Mouse (Mus musculus) left cerebral cortex, postnatal 14 days (tissue): ENCODE measurements around the gene Slc2a10. TPM values are rescaled to one million over a fixed set of nuclear protein-coding genes. Genes with fewer than 3 reads are reported as not detected.
"Not testable (repeated sequence)": the region's sequence is repeated elsewhere in the genome, so short reads cannot be mapped to it uniquely, and the experiment has no call there.

Experiments
- DNase-seq, 2 experiments: peaks; one replicate each; pipeline ENCODE4 v3.0.0; 2021 to 2022; ENCODE audit warnings: low spot score in 2 of 2, mixed read lengths in 1 of 2
- intact Hi-C: fragments of 180-260 bp; cut with DNase I; formaldehyde crosslinking; loops from one replicate; pipeline ENCODE4 v1.15.1; 2025
- total RNA-seq, 2 experiments: library from RNA; stranded (reverse); gene quantifications; 2 replicates each; pipeline ENCODE4 v1.2.3; 2021

The Slc2a10 gene
- total RNA-seq, 2 experiments from 2014 or later, result 0.92 to 2.2 TPM

- intact Hi-C loops, DNase-seq: not testable (repeated sequence)
Observed at GRCm38 (mm10) chr2:165550410-165550809, 46.8 kb downstream of the Slc2a10 start.

GRCm38 (mm10) chr2:165554066-165554465, 50.5 kb downstream of the Slc2a10 start:
- intact Hi-C loops, result no loop called here
- no peak for DNase-seq

DNA sequence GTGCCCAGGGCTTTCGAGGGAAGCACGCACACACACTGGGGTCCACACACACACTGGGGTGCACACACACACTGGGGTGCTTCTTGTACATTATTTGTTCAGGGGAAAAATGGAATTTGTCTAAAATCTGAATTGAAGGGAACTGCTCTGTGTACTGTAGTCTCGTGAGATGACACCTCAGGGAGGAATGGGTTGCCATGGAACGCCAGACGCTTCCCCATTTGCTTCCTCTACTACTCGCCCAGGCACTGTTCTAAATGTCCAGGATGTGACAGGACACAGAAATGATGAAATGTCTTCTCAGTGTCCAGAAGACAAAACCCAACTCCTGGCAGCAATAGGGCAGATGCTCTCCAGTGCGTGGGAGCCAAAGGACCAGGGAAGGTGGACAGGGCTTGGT, 53.7 kb downstream of the Slc2a10 start:
- peak in 1 of 2 experiments; percentile 39 for DNase-seq
- intact Hi-C loops, result no loop called here

DNA sequence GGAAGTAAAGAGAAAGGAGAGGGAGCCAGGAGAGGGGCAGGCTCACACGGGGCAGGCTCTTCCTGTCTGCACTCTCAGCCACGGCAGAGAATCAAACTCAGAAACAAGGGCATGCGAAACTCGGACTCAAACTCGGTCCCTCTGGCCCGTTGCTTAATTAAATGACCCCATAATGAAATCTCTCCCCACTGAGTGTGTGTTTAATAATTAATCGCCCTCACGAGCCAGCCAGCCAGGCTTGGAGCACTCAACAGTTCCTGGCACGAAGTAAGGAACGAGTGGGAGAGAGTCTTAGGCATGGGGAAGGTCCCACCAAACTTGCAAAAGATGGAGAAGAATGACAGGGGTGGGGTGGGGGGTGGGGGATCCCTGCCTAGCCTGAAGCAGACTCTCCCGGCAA, 55.3 kb downstream of the Slc2a10 start:
- no peak for DNase-seq
- intact Hi-C loops, result no loop called here

GRCm38 (mm10) chr2:165559506-165560235, 56.1 kb downstream of the Slc2a10 start:
- DNase-seq, result no peak
- intact Hi-C loops, result no loop called here

- DNase-seq, result no peak
- intact Hi-C loops, result no loop called here
Observed at GRCm38 (mm10) chr2:165561861-165562260, 58.3 kb downstream of the Slc2a10 start.

GRCm38 (mm10) chr2:165563298-165564058, 59.9 kb downstream of the Slc2a10 start:
- no peak for DNase-seq
- intact Hi-C loops, result no loop called here

- intact Hi-C loops, result no loop called here
- no peak for DNase-seq
Observed at GRCm38 (mm10) chr2:165564101-165564500, 60.5 kb downstream of the Slc2a10 start.

GRCm38 (mm10) chr2:165564620-165565019, 61.0 kb downstream of the Slc2a10 start:
- intact Hi-C loops, result no loop called here

GRCm38 (mm10) chr2:165566898-165567297, 63.3 kb downstream of the Slc2a10 start:
- intact Hi-C loops, result no loop called here
- DNase-seq, result no peak

More at GRCm38 (mm10) chr2:165564620-165565019, 61.0 kb downstream of the Slc2a10 start:
- no peak for DNase-seq

DNA sequence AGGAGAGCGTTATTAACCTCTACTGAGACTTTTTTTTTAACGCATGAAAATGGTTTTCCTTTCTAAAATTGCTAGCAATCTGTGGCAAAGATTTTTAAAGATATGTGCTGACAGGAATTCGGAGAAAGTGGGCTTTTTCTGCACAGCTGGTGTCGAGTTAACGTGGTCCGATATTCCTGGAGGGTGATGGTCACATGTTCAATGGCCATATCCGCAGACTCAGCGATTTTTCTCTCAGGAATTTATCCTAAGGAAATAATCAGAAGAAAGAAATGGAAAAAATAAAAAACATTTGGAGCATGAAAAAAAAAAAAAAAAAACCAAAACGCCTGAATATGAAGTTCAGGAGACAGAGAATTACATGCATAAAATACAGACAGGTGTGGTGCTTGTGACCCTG, 64.2 kb downstream of the Slc2a10 start:
- no peak for DNase-seq
- intact Hi-C loops, result no loop called here

DNA sequence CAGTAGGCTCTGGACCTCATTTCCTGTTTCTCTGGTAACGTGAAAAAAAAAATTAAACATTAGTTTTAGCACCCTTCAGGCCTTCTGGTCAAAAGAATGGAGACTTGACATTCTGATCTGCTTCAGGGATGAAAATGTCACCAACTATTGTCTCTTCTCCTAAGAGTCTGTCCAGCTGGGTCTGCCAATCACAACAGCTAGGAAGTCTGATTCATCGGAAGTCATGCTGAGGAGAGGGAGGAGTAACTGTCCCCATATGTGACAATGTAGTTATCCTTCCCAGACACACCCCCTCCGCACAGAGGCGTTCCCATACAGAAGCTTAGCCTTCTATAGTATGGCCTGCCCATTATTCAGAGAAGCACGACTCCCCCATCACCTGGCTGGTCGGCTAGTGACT, 65.3 kb downstream of the Slc2a10 start:
- no peak for DNase-seq
- intact Hi-C loops, result no loop called here

Other genes with a start within 250 kb of the Slc2a10 start
- 10 to 100 TPM; 52.1 to 55.1 TPM for gene Slc35c2, start 215.9 kb upstream of the Slc2a10 start, total RNA-seq
- 100 to 1,000 TPM; 137 to 156 TPM for gene Elmo2, start 177.3 kb upstream of the Slc2a10 start, total RNA-seq
- under 1 TPM in 1 of 2 experiments, not detected in 1; 0.51 TPM for gene Zfp663, start 135.1 kb upstream of the Slc2a10 start, total RNA-seq
- 10 to 100 TPM; 12.1 to 12.4 TPM for gene Zfp334, start 115.5 kb upstream of the Slc2a10 start, total RNA-seq
- gene Ocstamp, start 103.4 kb upstream of the Slc2a10 start, total RNA-seq, result not detected
- 10 to 100 TPM; 18.6 to 19.9 TPM for gene Slc13a3, start 30.6 kb upstream of the Slc2a10 start, total RNA-seq
- gene Trp53rka, start 10.5 kb upstream of the Slc2a10 start, total RNA-seq, result 10 to 100 TPM; 19.9 to 22.1 TPM
- gene Eya2, start 91.2 kb downstream of the Slc2a10 start, total RNA-seq, result 1 to 10 TPM; 4.8 to 5.1 TPM